Mouse (Mus musculus) ES-E14 (cell line): ENCODE data around the gene Rnft2.

Experiments used
- HCFC1 ChIP-seq: IDR thresholded peaks from 2 replicates; pipeline ENCODE4 v1.6.1; 2012; ENCODE audit warnings: low read length, inconsistent platforms, borderline replicate concordance; ENCODE audit not compliant: insufficient read depth
- MAFK ChIP-seq: IDR thresholded peaks from 2 replicates; pipeline ENCODE4 v1.6.1; 2014; ENCODE audit warnings: mild to moderate bottlenecking, low read depth, low read length, inconsistent platforms; ENCODE audit not compliant: insufficient read depth
- ZC3H11A ChIP-seq: IDR thresholded peaks from 2 replicates; pipeline ENCODE4 v1.6.1; 2012; ENCODE audit warnings: low read depth, mild to moderate bottlenecking, inconsistent platforms, low read length, borderline replicate concordance
- ZNF384 ChIP-seq: IDR thresholded peaks from 2 replicates; pipeline ENCODE4 v1.6.1; 2012; ENCODE audit warnings: low read depth, low read length, inconsistent platforms

GRCm38 (mm10) chr5:118256981-118257380 lies 12.1 kb upstream of the Rnft2 start:
- TF ChIP-seq HCFC1 (no peak), MAFK (no peak), ZC3H11A (peak; percentile 14; the same call in 1 of the 2 replicates), ZNF384 (no peak)
